Mouse (Mus musculus) effector memory CD4-positive, alpha-beta T cell, adult 7 months (primary cell): Measurements from ENCODE around the gene Nr4a1. TPM values are rescaled to one million over a fixed set of nuclear protein-coding genes. Genes with fewer than 3 reads are reported as not detected.

Experiments used
- polyA plus RNA-seq: library from polyadenylated mRNA; unstranded; fragments of 100-300 nt; shearing (Covaris generic); gene quantifications from one replicate; pipeline ENCODE4 v1.2.1, GENCODE M21; 2017

Nr4a1 gene
- 1,905 TPM for polyA plus RNA-seq

DNA sequence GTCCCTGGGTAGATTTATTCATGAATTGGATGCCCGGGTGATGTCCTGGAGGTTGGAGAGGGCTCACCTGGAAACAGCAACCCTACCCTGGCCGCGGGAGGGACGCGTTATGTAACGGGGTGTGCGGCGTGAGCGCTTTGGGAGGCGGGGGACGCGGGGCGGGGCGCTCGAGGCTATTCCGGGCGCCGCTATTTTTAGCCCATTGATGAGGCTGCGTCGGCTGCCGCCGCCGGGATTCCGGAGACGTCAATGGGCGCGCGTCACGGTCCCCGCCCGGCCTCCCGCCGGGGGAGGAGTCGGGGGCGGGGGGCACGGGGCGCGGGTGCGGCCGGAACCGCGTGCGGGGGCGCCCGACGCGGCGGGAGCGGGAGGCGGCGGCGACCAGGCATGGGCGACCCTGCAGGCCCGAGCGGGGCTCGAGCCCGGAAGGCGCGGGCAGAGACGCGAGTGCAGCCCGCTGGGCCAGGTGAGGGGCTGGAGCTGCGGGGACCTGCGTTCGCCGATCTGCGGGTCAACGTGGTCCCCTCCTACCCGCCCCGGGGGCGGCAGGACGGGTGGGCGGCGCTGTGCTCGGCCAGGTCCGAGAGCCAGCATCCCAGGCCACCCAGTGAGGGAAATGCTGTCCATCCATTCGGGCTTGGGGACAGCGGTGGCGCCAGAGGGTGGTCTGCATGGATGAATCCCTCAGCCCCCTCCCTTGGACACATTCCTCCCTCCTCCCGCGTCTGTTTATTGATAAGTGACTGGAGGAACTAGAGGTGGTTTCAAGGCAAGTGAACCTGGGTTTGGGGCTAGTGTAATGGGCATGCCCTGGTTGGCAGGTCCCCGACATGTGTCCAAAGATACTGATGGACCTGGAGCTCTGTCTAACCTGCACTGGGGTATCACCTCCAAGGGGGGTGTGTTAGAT, at the start of gene Nr4a1:
Nr4a1 (plus strand) TSS at position 384 of the 910 bp plus-strand sequence.

DNA sequence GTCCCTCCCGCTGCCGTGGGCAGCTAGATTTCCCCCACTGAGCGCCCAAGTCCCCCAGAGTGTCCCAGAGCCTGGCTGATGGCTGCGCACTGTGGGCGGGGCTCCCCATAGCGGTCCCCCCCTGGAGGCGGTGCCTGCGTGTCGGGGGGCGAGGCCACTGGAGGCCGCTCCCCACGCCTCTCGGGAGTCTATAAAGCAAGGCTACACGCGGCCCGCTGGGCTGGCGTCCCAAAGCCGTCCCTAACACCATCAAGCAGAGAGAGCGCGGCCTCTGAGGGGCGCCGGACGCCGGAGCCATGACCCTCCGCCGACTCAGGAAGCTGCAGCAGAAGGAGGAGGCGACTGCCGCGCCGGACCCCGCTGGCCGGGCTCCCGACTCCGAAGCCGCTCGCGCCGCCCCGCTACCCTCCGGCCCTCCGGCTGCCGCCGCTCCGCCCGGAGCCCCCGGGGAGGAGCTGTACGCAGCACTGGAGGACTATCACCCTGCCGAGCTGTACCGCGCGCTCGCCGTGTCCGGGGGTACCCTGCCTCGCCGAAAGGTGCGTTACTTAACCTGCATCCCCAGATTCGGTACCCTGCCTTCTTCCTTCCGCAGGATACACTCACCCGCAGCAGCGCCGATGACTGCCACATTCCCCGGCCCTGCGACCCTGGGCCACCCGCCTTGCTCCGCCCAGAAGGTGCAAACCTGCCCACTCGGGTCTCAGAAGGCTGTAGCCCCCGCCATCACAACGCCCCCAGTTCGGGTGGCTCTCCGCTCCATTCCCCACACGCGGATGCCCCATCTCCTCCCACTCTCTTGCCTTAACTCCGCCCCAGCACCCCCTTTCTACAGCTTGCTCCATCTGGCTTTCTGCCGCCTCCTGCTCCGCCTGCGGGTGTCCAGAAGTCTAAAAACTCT, 29.8 kb upstream of the Nr4a1 start, which contains the start of gene Grasp:
Grasp (plus strand) TSS at position 183 of the 901 bp plus-strand sequence.

DNA sequence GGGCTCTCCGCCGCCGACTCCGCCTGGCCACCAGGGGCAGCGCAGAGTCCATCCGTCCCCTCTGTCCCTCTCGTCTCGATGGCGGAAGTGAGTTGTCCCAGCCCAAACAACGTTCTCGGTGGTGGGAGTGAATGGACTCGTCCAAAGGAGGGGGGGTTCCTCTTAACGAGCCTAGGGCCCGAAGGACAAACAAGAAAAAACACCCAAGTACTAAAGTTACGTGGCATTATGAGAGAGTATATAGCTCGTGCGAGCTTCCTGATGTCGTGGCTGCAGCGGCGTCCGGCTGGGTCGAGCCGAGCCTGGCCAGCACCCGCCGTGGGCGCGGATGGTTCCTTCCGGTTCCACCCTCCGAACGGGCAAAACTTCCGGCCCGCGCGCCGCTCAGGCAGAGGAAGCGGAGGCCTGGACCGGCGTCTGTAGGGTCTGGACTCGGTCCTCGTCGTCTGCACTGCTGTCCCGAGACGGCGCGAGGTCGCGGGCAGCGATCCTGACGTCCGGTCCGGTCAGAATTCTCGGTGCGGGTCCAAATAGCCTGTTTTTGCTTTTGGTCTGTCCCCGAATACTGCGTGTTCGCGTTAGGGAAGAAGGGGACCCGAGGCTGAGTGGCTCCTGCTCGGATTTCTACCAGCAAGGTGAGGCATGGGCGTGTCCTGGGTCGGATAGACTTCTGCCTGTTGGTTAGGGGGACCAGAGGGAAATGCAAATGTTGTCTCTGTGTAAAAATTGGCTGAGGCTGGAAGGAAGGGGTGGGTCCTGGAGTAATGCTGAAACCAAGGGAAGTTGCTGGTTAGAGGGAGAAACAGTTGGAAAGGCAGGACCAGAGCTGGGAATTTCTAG, 30.1 kb downstream of the Nr4a1 start, which contains the start of gene Atg101:
Atg101 (plus strand) TSS at position 362 of the 840 bp plus-strand sequence.

DNA sequence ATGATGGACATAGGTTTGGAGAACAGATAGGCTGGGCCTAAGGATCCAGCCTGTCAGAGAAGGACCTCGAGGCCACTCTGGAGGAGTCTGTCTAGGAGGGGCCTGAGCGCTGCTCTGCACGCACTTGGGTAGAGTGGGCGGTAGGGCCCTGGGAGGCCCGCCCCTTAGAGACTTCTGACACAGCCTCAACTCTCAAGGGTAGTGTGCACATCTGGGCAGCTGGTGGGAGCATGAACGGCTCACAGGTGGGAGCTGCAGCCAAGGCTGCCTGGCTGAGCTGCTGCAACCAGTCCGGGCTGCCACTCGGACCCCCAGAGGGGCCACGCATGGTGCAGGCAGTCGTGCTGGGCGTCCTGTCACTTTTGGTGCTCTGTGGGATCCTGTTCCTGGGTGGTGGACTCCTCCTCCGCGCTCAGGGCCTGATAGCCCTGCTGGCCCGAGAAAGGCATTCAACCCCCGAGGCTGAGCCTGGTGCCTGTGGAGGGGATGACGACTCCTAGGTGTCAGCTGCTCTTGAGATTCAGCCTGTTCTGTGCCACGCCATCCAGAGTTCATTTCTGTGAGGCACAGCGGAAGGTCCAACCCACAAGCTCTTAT, 39.1 kb downstream of the Nr4a1 start, which contains the start of gene 6030408B16Rik:
6030408B16Rik (plus strand) TSS at position 188 of the 597 bp plus-strand sequence.

Other genes starting within 250 kb of the Nr4a1 start
- not detected for gene Gm47841, start 206.9 kb upstream of the Nr4a1 start, polyA plus RNA-seq
- gene Fignl2, start 175.7 kb upstream of the Nr4a1 start, polyA plus RNA-seq = 0.15 TPM
- gene Ankrd33, start 138.5 kb upstream of the Nr4a1 start, polyA plus RNA-seq = not detected
- gene Acvrl1, start 125.7 kb upstream of the Nr4a1 start, polyA plus RNA-seq = 1.1 TPM
- gene Acvr1b, start 80.2 kb upstream of the Nr4a1 start, polyA plus RNA-seq = 0.34 TPM
- 29.6 TPM for gene Grasp, start 30.1 kb upstream of the Nr4a1 start, polyA plus RNA-seq
- gene Atg101, start 30.0 kb downstream of the Nr4a1 start, polyA plus RNA-seq = 99.9 TPM
- gene 6030408B16Rik, start 38.9 kb downstream of the Nr4a1 start, polyA plus RNA-seq = not detected
- 0.46 TPM for gene Krt80, start 115.9 kb downstream of the Nr4a1 start, polyA plus RNA-seq
- gene Krt7, start 156.8 kb downstream of the Nr4a1 start, polyA plus RNA-seq = 0.21 TPM
- gene Krt87, start 184.5 kb downstream of the Nr4a1 start, polyA plus RNA-seq = not detected
- gene Krt88, start 193.5 kb downstream of the Nr4a1 start, polyA plus RNA-seq = not detected
- not detected for gene Krt81, start 209.5 kb downstream of the Nr4a1 start, polyA plus RNA-seq
- gene Krt86, start 219.2 kb downstream of the Nr4a1 start, polyA plus RNA-seq = not detected
- 21.6 TPM for gene Krt83, start 237.2 kb downstream of the Nr4a1 start, polyA plus RNA-seq